14 mouse cellular contexts compared by ENCODE assay signal in the genomic region with DNA sequence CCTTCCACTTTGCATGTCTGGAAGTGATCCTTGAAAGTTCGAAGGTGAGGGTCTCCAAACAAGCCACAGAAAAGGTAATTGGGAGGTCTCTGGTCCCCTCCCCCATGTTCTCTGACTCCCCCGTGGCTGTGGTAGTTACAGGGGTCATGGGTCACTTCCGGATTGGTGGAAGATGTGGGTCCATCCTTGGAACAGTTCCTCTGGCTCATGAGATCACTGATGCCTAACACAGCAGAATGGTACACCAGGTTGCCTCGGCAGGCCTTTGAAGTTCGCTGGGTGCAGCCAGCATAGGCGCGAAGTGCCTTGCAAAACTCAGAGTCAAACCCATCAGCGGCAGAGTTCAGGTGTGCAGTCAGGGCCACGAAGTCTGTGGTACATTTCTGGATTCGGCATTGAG. TPM values are rescaled to one million over a fixed set of nuclear protein-coding genes. Genes with fewer than 3 reads are reported as not detected.
DNase-seq lines count a peak whose midpoint lies in the region; ATAC-seq and TF ChIP-seq lines count a peak whose summit lies in the region.
"Had no signal": no experiment of that assay in that cellular context is flagged by ENCODE, and none has a peak within 500 bp of the region (broad histone marks: within the 10 kb centered on the region; RNA-seq: fewer than 3 reads in every experiment).

No protein-coding gene starts in this region.

- no peak for ATAC-seq in midbrain, embryonic 13.5 days
- ATAC-seq in midbrain, embryonic 16.5 days: no peak
- ATAC-seq in limb, embryonic 11.5 days (ENCODE audit: insufficient number of reproducible peaks, low FRiP score, low TSS enrichment, low read depth): 0 out of 2 replicates have a peak, but pooled peaks have one; percentile 10
- no peak for ATAC-seq in stomach, embryonic 16.5 days (ENCODE audit: insufficient read depth, low FRiP score)
- ATAC-seq: forebrain, embryonic 15.5 days; inflammation-experienced regulatory T-cells, adult 6 months had no signal

- peak overlapping the region; percentile 1; the same call in 1 of the 2 replicates for H3K4me2 ChIP-seq in midbrain, embryonic 13.5 days (replicated peaks)
- H3K4me2 ChIP-seq in midbrain, embryonic 16.5 days (ENCODE audit: low read length): no peak overlapping the region
- H3K4me2 ChIP-seq in limb, embryonic 11.5 days (ENCODE audit: low read depth, severe bottlenecking): no peak overlapping the region
- peak overlapping the region; percentile 41 for H3K4me2 ChIP-seq in stomach, embryonic 16.5 days (ENCODE audit: low read depth, low read length)
- H3K4me2 ChIP-seq: forebrain, embryonic 15.5 days had no signal

- TF ChIP-seq EP300 in heart, adult 2 months (IDR thresholded peaks at IDR 0.05; ENCODE audit: insufficient read depth, low read depth, low read length): no peak

- no peaks in the 10 kb centered on the region for H3K9me3 ChIP-seq in midbrain, embryonic 13.5 days
- H3K9me3 ChIP-seq in midbrain, embryonic 16.5 days (replicated peaks; ENCODE audit: control insufficient read depth, low read length, poor library complexity, severe bottlenecking): no peaks in the 10 kb centered on the region
- H3K9me3 ChIP-seq in limb, embryonic 11.5 days (ENCODE audit: control insufficient read depth, low read length): no peaks in the 10 kb centered on the region
- H3K9me3 ChIP-seq in stomach, embryonic 16.5 days (replicated peaks; ENCODE audit: control insufficient read depth, low read length): no peaks in the 10 kb centered on the region
- H3K9me3 ChIP-seq: forebrain, embryonic 15.5 days had no signal

- 58% methylated on average over 10 of the region's 10 CpGs for WGBS in heart, adult 2 months
- WGBS in midbrain, embryonic 13.5 days: 85% methylated on average over 10 of the region's 10 CpGs
- 86% methylated on average over 10 of the region's 10 CpGs for WGBS in midbrain, embryonic 16.5 days
- WGBS in limb, embryonic 11.5 days: 53% methylated on average over 10 of the region's 10 CpGs
- WGBS in stomach, embryonic 16.5 days: 74% methylated on average over 10 of the region's 10 CpGs

- peak overlapping the region; percentile 26; the same call in 1 of the 2 replicates for H3K4me3 ChIP-seq in heart, adult 2 months
- no peak overlapping the region for H3K4me3 ChIP-seq in midbrain, embryonic 13.5 days (replicated peaks)
- H3K4me3 ChIP-seq in midbrain, embryonic 16.5 days (ENCODE audit: low read depth, low read length): no peak overlapping the region
- no peak overlapping the region for H3K4me3 ChIP-seq in limb, embryonic 11.5 days (ENCODE audit: low read depth, low read length)
- peak overlapping the region; percentile 14 for H3K4me3 ChIP-seq in stomach, embryonic 16.5 days (replicated peaks; ENCODE audit: low read length)
- H3K4me3 ChIP-seq: forebrain, embryonic 15.5 days had no signal

- intact Hi-C loops in heart, adult 2 months (cut with DNase I): loop anchor here (10.0 kb wide), 2 partner anchors 446 to 876 kb away; partner anchors contain the start of genes 1600012H06Rik, Dll1 and Wdr27
- intact Hi-C loops in left cerebral cortex, postnatal 10 days (cut with DNase I): no loop called here

- DNase-seq in heart, adult 2 months: peak in 1 of 2 experiments; percentile 3
- DNase-seq in heart, adult 8-10 months (ENCODE audit: low spot score): no peak
- no peak for DNase-seq in limb, embryonic 11.5 days (ENCODE audit: low spot score)
- DNase-seq in left cerebral cortex, postnatal 10 days (ENCODE audit: extremely low spot score in 1 of 2, low spot score in 2 of 2): no peak
- no peak for DNase-seq in lung, adult 18-20 months
- DNase-seq: adrenal gland, postnatal 14 days; cerebellum, postnatal 25 days; kidney, postnatal 10 days; thymus, adult 2 months had no signal

- peak overlapping the region; percentile 78 for H3K27ac ChIP-seq in heart, adult 2 months
- H3K27ac ChIP-seq in midbrain, embryonic 13.5 days: no peak overlapping the region
- H3K27ac ChIP-seq in midbrain, embryonic 16.5 days (ENCODE audit: low read length): no peak overlapping the region
- no peak overlapping the region for H3K27ac ChIP-seq in limb, embryonic 11.5 days (replicated peaks; ENCODE audit: low read depth, low read length)
- peak overlapping the region; percentile 49 for H3K27ac ChIP-seq in stomach, embryonic 16.5 days (ENCODE audit: low read length)
- H3K27ac ChIP-seq: forebrain, embryonic 15.5 days had no signal

- H3K9ac ChIP-seq in heart, adult 2 months (ENCODE audit: low read depth, low read length): no peak overlapping the region
- H3K9ac ChIP-seq in midbrain, embryonic 13.5 days (replicated peaks): no peak overlapping the region
- H3K9ac ChIP-seq in midbrain, embryonic 16.5 days (ENCODE audit: low read depth, low read length): no peak overlapping the region
- no peak overlapping the region for H3K9ac ChIP-seq in limb, embryonic 11.5 days (ENCODE audit: low read length)
- peak overlapping the region; percentile 12; the same call in 1 of the 2 replicates for H3K9ac ChIP-seq in stomach, embryonic 16.5 days (ENCODE audit: low read length)
- H3K9ac ChIP-seq: forebrain, embryonic 15.5 days had no signal

- TF ChIP-seq CTCF in heart, adult 2 months (IDR thresholded peaks at IDR 0.05): no peak

- H3K36me3 ChIP-seq in heart, adult 2 months (ENCODE audit: control insufficient read depth, insufficient read depth, low read length): peaks cover 27% of the 10 kb centered on the region
- peaks cover 43% of the 10 kb centered on the region for H3K36me3 ChIP-seq in midbrain, embryonic 13.5 days
- H3K36me3 ChIP-seq in midbrain, embryonic 16.5 days (ENCODE audit: control insufficient read depth, insufficient read depth, low read length): peaks cover 6% of the 10 kb centered on the region; the same call in 1 of the 2 replicates
- H3K36me3 ChIP-seq in limb, embryonic 11.5 days (ENCODE audit: control insufficient read depth, insufficient read depth, low read length): no peaks in the 10 kb centered on the region
- 0 out of 2 replicates have a peak, but pooled peaks cover 5% of the 10 kb centered on the region for H3K36me3 ChIP-seq in stomach, embryonic 16.5 days (ENCODE audit: control insufficient read depth, insufficient read depth, low read length)

- peaks cover 9% of the 10 kb centered on the region for H3K79me2 ChIP-seq in heart, adult 2 months (replicated peaks; ENCODE audit: control insufficient read depth, insufficient read depth, low read length)

- H3K27me3 ChIP-seq in heart, adult 2 months (ENCODE audit: control insufficient read depth, insufficient read depth, low read length): no peaks in the 10 kb centered on the region
- no peaks in the 10 kb centered on the region for H3K27me3 ChIP-seq in midbrain, embryonic 13.5 days
- H3K27me3 ChIP-seq in midbrain, embryonic 16.5 days (ENCODE audit: control insufficient read depth, insufficient read depth, low read depth, low read length): no peaks in the 10 kb centered on the region
- no peaks in the 10 kb centered on the region for H3K27me3 ChIP-seq in limb, embryonic 11.5 days (ENCODE audit: control insufficient read depth, insufficient read depth, low read length)
- H3K27me3 ChIP-seq in stomach, embryonic 16.5 days (ENCODE audit: control insufficient read depth, insufficient read depth, low read length): no peaks in the 10 kb centered on the region
- H3K27me3 ChIP-seq: forebrain, embryonic 15.5 days had no signal

- peaks cover 21% of the 10 kb centered on the region for H3K4me1 ChIP-seq in heart, adult 2 months (ENCODE audit: control insufficient read depth, insufficient read depth, low read length)
- peaks cover 79% of the 10 kb centered on the region for H3K4me1 ChIP-seq in midbrain, embryonic 13.5 days (replicated peaks)
- H3K4me1 ChIP-seq in midbrain, embryonic 16.5 days (ENCODE audit: control insufficient read depth, insufficient read depth, low read length): peaks cover 52% of the 10 kb centered on the region
- peaks cover 17% of the 10 kb centered on the region; the same call in 1 of the 2 replicates for H3K4me1 ChIP-seq in limb, embryonic 11.5 days (ENCODE audit: control insufficient read depth, insufficient read depth, low read length)
- H3K4me1 ChIP-seq in stomach, embryonic 16.5 days (ENCODE audit: control insufficient read depth, insufficient read depth, low read length): peaks cover 58% of the 10 kb centered on the region

- TF ChIP-seq POLR2A in heart, adult 2 months (IDR thresholded peaks at IDR 0.05; ENCODE audit: insufficient read depth, low read depth, low read length): no peak

RNA-seq across cellular contexts. Expression of gene Rgmb, which starts 10.1 kb away (rescaled TPM):
- total RNA-seq in heart, adult 2 months (2021): 10 to 100 TPM; 21.7 to 25.5 TPM
- 17.2 and 19.5 TPM in 2 replicates for polyA plus RNA-seq in heart, adult 2 months (2012; rRNA removed)
- 10 to 100 TPM; 19.4 to 23.3 (median 22.8) TPM for total RNA-seq in heart, adult 8-10 months (2022)
- 72.4 and 79.8 TPM in 2 replicates for polyA plus RNA-seq in midbrain, embryonic 13.5 days (2015; fragmentation: Nextera tagmentation; extraction: Ambion mirVana)
- 56.8 and 57.1 TPM in 2 replicates for polyA plus RNA-seq in midbrain, embryonic 16.5 days (2015; fragmentation: Nextera tagmentation; extraction: Ambion mirVana)
- 19.4 and 21.8 TPM in 2 replicates for polyA plus RNA-seq in limb, embryonic 11.5 days (2014; fragmentation: Nextera tagmentation; extraction: Ambion mirVana)
- polyA plus RNA-seq in stomach, embryonic 16.5 days (2015; fragmentation: Nextera tagmentation; extraction: Ambion mirVana): 30.3 and 36.6 TPM in 2 replicates
- 10 to 100 TPM; 68.6 to 77.6 TPM for total RNA-seq in left cerebral cortex, postnatal 10 days (2021)

Comparison
In these comparisons a context has a peak if more than half of its experiments do, and no peak if none do; other contexts are left out.
1. H3K4me2 ChIP-seq: peak in midbrain, embryonic 13.5 days (single experiment) and stomach, embryonic 16.5 days (single experiment); none in midbrain, embryonic 16.5 days (single experiment) and limb, embryonic 11.5 days (single experiment).
2. H3K27ac ChIP-seq: peak in heart, adult 2 months (single experiment) and stomach, embryonic 16.5 days (single experiment); none in midbrain, embryonic 13.5 days (single experiment), midbrain, embryonic 16.5 days (single experiment) and limb, embryonic 11.5 days (single experiment).
3. H3K4me3 ChIP-seq: peak in heart, adult 2 months (single experiment) and stomach, embryonic 16.5 days (single experiment); none in midbrain, embryonic 13.5 days (single experiment), midbrain, embryonic 16.5 days (single experiment) and limb, embryonic 11.5 days (single experiment).